Mouse (Mus musculus): Measurements from ENCODE around the gene Fpr-rs4.

GRCm38 (mm10) chr17:17973443-17973842, 48.1 kb upstream of the Fpr-rs4 start:
- no peak for TF ChIP-seq EP300 (IDR thresholded peaks at IDR 0.05; ENCODE audit: low read depth)
- TF ChIP-seq CTCF (IDR thresholded peaks at IDR 0.05; ENCODE audit: low read depth) = no peak
